Mouse (Mus musculus) thymus, postnatal 36 days (tissue): Measurements from ENCODE around the gene Pld6.
"Not testable (repeated sequence)": the region's sequence is repeated elsewhere in the genome, so short reads cannot be mapped to it uniquely, and the experiment has no call there.

ENCODE experiments used
- DNase-seq, 2 experiments: peaks; one replicate each; pipeline ENCODE4 v3.0.0; 2022; ENCODE audit warnings: mixed read lengths in 2 of 2

Pld6 gene

GRCm38 (mm10) chr11:59743712-59744111 lies 43.7 kb downstream of the Pld6 start:
- no peak for DNase-seq

GRCm38 (mm10) chr11:59743307-59743706 lies 44.1 kb downstream of the Pld6 start:
- DNase-seq = no peak

DNA sequence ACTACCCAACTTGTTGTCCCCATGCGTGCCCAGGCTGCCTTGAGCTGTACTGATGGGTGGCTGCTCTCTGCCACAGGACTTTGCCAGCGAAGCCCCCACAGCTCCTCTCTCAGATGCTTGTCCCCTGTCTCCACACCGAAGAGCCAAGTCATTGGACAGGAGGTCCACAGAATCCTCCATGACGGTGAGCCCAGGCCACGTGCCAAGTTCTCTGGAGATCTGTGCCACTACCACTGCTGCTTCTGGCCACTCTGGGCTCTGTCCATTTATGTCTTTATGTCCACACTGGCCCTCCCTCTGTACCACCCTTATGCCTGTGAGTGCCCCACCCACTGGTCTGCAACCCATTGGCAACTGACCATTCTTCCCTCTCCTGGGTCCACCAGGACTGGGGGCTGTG lies 45.5 kb downstream of the Pld6 start:
- DNase-seq = no peak

- DNase-seq = no peak
Measured at GRCm38 (mm10) chr11:59739996-59740395, 47.4 kb downstream of the Pld6 start.

DNA sequence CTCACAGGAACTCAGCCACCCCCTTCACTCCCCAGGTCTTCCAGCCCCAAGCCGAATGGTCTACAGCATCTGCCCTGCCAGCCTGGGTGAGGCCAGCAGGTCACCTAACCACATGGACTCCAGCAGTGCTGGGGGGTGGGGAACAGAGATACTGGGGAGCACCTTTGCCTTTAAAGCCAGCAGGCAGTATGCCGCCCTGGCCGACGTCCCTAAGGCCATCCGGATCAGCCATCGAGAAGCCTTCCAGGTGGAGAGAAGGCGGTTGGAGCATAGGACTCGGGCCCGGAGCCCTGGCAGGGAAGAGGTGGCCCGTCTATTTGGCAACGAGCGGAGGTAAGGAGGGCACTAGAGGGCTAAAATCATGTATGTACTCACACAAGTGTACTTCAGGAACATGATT lies 50.2 kb downstream of the Pld6 start:
- DNase-seq = no peak

DNA sequence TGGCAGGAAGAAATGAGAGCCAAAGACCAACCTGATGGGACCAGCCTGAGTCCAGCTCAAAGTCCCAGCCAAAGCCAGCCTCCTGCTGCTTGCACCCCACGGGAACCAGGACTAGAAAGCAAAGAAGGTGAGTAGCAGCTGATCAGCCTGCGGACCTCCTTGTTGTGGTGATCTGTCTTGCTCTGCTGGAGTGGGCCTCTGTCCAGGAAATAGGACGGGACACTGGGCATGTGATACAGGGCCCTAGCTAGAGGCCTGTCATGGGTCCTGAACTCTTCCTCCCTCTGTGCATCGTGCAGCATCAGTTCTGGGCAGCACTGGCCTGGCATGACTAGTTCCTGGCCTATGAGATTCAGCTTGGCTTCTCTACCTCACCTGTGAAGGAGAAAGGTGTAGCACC lies 51.5 kb downstream of the Pld6 start:
- DNase-seq = not testable (repeated sequence)

DNA sequence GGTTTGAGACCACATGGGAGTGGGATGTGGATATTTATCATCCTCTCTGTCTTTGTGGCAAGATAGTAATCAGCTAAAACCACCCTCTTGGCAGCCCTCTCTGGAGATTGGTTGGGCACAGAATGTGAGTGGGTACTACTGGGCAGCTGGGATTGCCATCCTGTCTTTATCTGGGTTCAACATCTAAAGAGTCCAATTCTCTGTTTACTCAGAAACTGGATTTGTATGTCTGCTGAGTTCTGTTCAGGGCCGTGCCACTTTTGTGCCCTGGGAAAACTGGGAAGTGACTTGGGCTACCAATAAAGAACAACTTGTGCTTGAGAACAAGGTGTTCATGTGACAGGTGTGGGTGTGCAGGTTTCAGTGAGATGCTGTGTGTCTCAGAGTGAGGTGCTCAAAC lies 53.1 kb downstream of the Pld6 start:
- DNase-seq = no peak
